In genomic region chr16:44417596-44417995, GRCm38 (mm10) we compare ENCODE assay signal across 17 mouse cellular contexts. TPM values are rescaled to one million over a fixed set of nuclear protein-coding genes. Genes with fewer than 3 reads are reported as not detected.
DNase-seq lines count a peak whose midpoint lies in the region; ATAC-seq and TF ChIP-seq lines count a peak whose summit lies in the region.
"Had no signal": no experiment of that assay in that cellular context is flagged by ENCODE, and none has a peak within 500 bp of the region (broad histone marks: within the 10 kb centered on the region; RNA-seq: fewer than 3 reads in every experiment).

No protein-coding gene starts in this region.

- DNase-seq in cerebellum, postnatal 14 days = peak; percentile 36 to 60
- no peak for DNase-seq in cerebellum, adult 18-20 months
- DNase-seq in heart, adult 18-20 months = no peak
- peak; percentile 26 to 46 for DNase-seq in left cerebral cortex, postnatal 14 days (ENCODE audit: low spot score in 2 of 2)
- DNase-seq in left cerebral cortex, postnatal 36 days (ENCODE audit: low spot score in 2 of 2) = no peak
- DNase-seq in lung, postnatal 0 days (ENCODE audit: low spot score) = peak; percentile 64
- no peak for DNase-seq in adrenal gland, postnatal 36 days
- DNase-seq: adrenal gland, postnatal 14 days; heart, postnatal 14 days; kidney, adult 9 months had no signal

- H3K4me1 ChIP-seq in heart, embryonic 14.5 days (ENCODE audit: control insufficient read depth in 2 of 2, insufficient read depth in 2 of 2, low read length in 2 of 2) = no peaks in the 10 kb centered on the region
- peaks cover 3% of the 10 kb centered on the region; the same call in 1 of the 2 replicates for H3K4me1 ChIP-seq in lung, postnatal 0 days (ENCODE audit: insufficient read depth, low read depth, low read length)
- H3K4me1 ChIP-seq: forebrain, embryonic 15.5 days; midbrain, embryonic 13.5 days had no signal

- peak overlapping the region; percentile 21 for H3K4me2 ChIP-seq in heart, embryonic 14.5 days (ENCODE audit: low read length)
- H3K4me2 ChIP-seq in lung, postnatal 0 days (replicated peaks; ENCODE audit: low read depth, low read length) = 0 out of 2 replicates have a peak overlapping the region, but pooled peaks have one; percentile 5
- H3K4me2 ChIP-seq: forebrain, embryonic 15.5 days; midbrain, embryonic 13.5 days had no signal

- WGBS in heart, embryonic 14.5 days = 46% methylated on average over 8 of the region's 8 CpGs
- WGBS in lung, postnatal 0 days = 29% methylated on average over 8 of the region's 8 CpGs

- ATAC-seq in heart, embryonic 14.5 days (ENCODE audit: insufficient number of reproducible peaks, insufficient read depth, low FRiP score, low read depth) = no peak
- ATAC-seq in lung, postnatal 0 days = peak; percentile 71
- ATAC-seq: forebrain, embryonic 15.5 days; hindbrain, embryonic 16.5 days; midbrain, embryonic 13.5 days had no signal

- no peak overlapping the region for H3K9ac ChIP-seq in heart, embryonic 14.5 days (ENCODE audit: low read length)
- H3K9ac ChIP-seq in lung, postnatal 0 days (replicated peaks; ENCODE audit: low read depth) = no peak overlapping the region
- H3K9ac ChIP-seq: forebrain, embryonic 15.5 days; midbrain, embryonic 13.5 days had no signal

- H3K27ac ChIP-seq in heart, embryonic 14.5 days (replicated peaks in 1 of 2; ENCODE audit: control insufficient read depth in 1 of 2, insufficient read depth in 1 of 2, low read depth in 2 of 2, low read length in 2 of 2) = no peak overlapping the region
- H3K27ac ChIP-seq in lung, postnatal 0 days (ENCODE audit: low read length) = no peak overlapping the region
- H3K27ac ChIP-seq: forebrain, embryonic 15.5 days; midbrain, embryonic 13.5 days had no signal

- no peaks in the 10 kb centered on the region for H3K9me3 ChIP-seq in heart, embryonic 14.5 days (ENCODE audit: control insufficient read depth, low read length)
- no peaks in the 10 kb centered on the region for H3K9me3 ChIP-seq in lung, postnatal 0 days (ENCODE audit: low read length)
- H3K9me3 ChIP-seq: forebrain, embryonic 15.5 days; midbrain, embryonic 13.5 days had no signal

- H3K36me3 ChIP-seq in heart, embryonic 14.5 days (ENCODE audit: control insufficient read depth, insufficient read depth, low read length) = no peaks in the 10 kb centered on the region
- H3K36me3 ChIP-seq in lung, postnatal 0 days (ENCODE audit: insufficient read depth, low read length) = no peaks in the 10 kb centered on the region
- H3K36me3 ChIP-seq: forebrain, embryonic 15.5 days; midbrain, embryonic 13.5 days had no signal

- no peak for TF ChIP-seq EP300 in lung, postnatal 0 days (IDR thresholded peaks at IDR 0.05)

- no peak overlapping the region for H3K4me3 ChIP-seq in heart, embryonic 14.5 days (ENCODE audit: control insufficient read depth in 1 of 2, insufficient read depth in 1 of 2, low read depth in 1 of 2, low read length in 2 of 2)
- no peak overlapping the region for H3K4me3 ChIP-seq in lung, postnatal 0 days (ENCODE audit: low read depth, low read length)
- H3K4me3 ChIP-seq: forebrain, embryonic 15.5 days; midbrain, embryonic 13.5 days had no signal

- no peaks in the 10 kb centered on the region for H3K27me3 ChIP-seq in heart, embryonic 14.5 days (ENCODE audit: control insufficient read depth, insufficient read depth, low read length)
- H3K27me3 ChIP-seq in lung, postnatal 0 days (replicated peaks; ENCODE audit: insufficient read depth, low read length) = no peaks in the 10 kb centered on the region
- H3K27me3 ChIP-seq: forebrain, embryonic 15.5 days; midbrain, embryonic 13.5 days had no signal

- no peak for TF ChIP-seq CTCF in lung, postnatal 0 days (IDR thresholded peaks at IDR 0.05)

- intact Hi-C loops in left cerebral cortex, postnatal 14 days (cut with DNase I) = no loop called here
- intact Hi-C loops in left cerebral cortex, postnatal 36 days (cut with DNase I) = no loop called here

RNA-seq across cellular contexts. Expression of gene Cfap44, which starts 23.0 kb away (rescaled TPM):
- polyA plus RNA-seq in heart, embryonic 14.5 days (2014; fragmentation: Nextera tagmentation; extraction: Ambion mirVana) = 0.18 and 0.19 TPM in 2 replicates
- total RNA-seq in heart, adult 18-20 months (2021) = under 1 TPM in 1 of 2 experiments, not detected in 1; 0.59 TPM
- total RNA-seq in left cerebral cortex, postnatal 14 days (2021) = 1 to 10 TPM; 4.1 to 5.8 TPM
- 1 to 10 TPM; 2.9 to 4.3 TPM for total RNA-seq in left cerebral cortex, postnatal 36 days (2021)
- polyA plus RNA-seq in lung, postnatal 0 days (2015; fragmentation: Nextera tagmentation; extraction: Ambion mirVana) = 4.7 and 6.8 TPM in 2 replicates
- total RNA-seq in adrenal gland, postnatal 36 days (2021) = 1 to 10 TPM in 1 of 2 experiments, under 1 TPM in 1; 0.26 to 1.3 TPM
- total RNA-seq: gastrocnemius, adult 8-10 months; liver, adult 2 months had no signal
- polyA plus RNA-seq: large intestine, adult 2 months; liver, adult 2 months had no signal

Comparison
In these comparisons a context has a peak if more than half of its experiments do, and no peak if none do; other contexts are left out.
1. DNase-seq: peak in cerebellum, postnatal 14 days (2 of 2), left cerebral cortex, postnatal 14 days (2 of 2) and lung, postnatal 0 days (single experiment); none in cerebellum, adult 18-20 months (0 of 2), heart, adult 18-20 months (0 of 2), left cerebral cortex, postnatal 36 days (0 of 2) and adrenal gland, postnatal 36 days (0 of 2).